Mouse (Mus musculus): ENCODE data around the gene Rps18. TPM values are rescaled to one million over a fixed set of nuclear protein-coding genes. Genes with fewer than 3 reads are reported as not detected.

The Rps18 gene
- total and polyA plus RNA-seq, 3 experiments: 286 to 1,183 TPM; not detected in 1

DNA sequence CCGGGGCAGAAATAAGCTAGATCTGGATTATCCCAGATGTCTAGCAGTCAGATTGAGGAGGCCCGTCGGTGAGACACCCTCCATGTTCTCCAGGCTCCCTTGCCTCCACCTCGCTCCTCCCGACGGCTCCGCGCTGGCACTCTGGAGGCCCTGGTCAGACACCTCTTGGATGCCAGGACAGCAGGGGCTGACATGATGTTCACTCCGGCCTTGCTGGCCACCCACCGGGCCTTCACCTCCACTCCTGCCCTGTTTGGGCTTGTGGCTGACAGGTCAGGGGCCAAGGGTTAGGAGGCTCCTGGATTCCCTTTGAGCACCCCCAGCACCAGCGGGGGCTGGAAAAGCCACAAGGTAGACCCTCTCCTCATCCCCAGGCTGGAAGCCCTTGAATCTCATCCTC lies 23.9 kb downstream of the Rps18 start:
- no peak overlapping the region for H3K9ac ChIP-seq (ENCODE audit: control insufficient read depth, low read depth, low read length, poor library complexity, severe bottlenecking)
- H3K27me3 ChIP-seq (ENCODE audit: control insufficient read depth in 1 of 2, insufficient read depth in 2 of 2, low read length in 2 of 2): no peaks in the 10 kb centered on the region
- peaks cover 24% of the 10 kb centered on the region for H3K79me2 ChIP-seq (ENCODE audit: control insufficient read depth, insufficient read depth, low read length, poor library complexity)
- TF ChIP-seq NELFE (IDR thresholded peaks at IDR 0.05; ENCODE audit: low read depth, low read length) (no peak), ZKSCAN1 (IDR thresholded peaks at IDR 0.05; ENCODE audit: low read depth, low read length) (no peak), UBTF (IDR thresholded peaks at IDR 0.05; ENCODE audit: borderline replicate concordance, insufficient read depth, low read depth, low read length) (no peak), SIN3A (IDR thresholded peaks at IDR 0.05; ENCODE audit: low read length) (no peak), MYC (IDR thresholded peaks at IDR 0.05; ENCODE audit: low read depth, low read length) (no peak), GABPA (IDR thresholded peaks at IDR 0.05; ENCODE audit: low read depth, low read length) (no peak), BHLHE40 (IDR thresholded peaks at IDR 0.05; ENCODE audit: borderline replicate concordance, low read depth, low read length) (no peak), MAX (IDR thresholded peaks at IDR 0.05; ENCODE audit: low read length) (no peak), NRF1 (IDR thresholded peaks at IDR 0.05; ENCODE audit: insufficient read depth, low read depth, low read length, poor library complexity, severe bottlenecking) (no peak), EP300 (IDR thresholded peaks at IDR 0.05; ENCODE audit: low read depth in 1 of 2, low read length in 2 of 2) (no peak), ETS1 (IDR thresholded peaks at IDR 0.05; ENCODE audit: low read depth, low read length) (no peak), CHD1 (IDR thresholded peaks at IDR 0.05; ENCODE audit: low read depth, low read length) (no peak), POLR2A (IDR thresholded peaks at IDR 0.05; ENCODE audit: control insufficient read depth in 1 of 2, insufficient read depth in 1 of 2, low read depth in 1 of 2, low read length in 2 of 2, poor library complexity in 1 of 2) (no peak), ZNF384 (IDR thresholded peaks at IDR 0.05; ENCODE audit: low read depth, low read length) (no peak)
- H3K4me1 ChIP-seq (ENCODE audit: control insufficient read depth in 1 of 2, insufficient read depth in 2 of 2, low read length in 2 of 2): peaks cover 0 to 7% of the 10 kb centered on the region in 2 experiments; a peak in 2 of 4 replicates
- H3K36me3 ChIP-seq (ENCODE audit: control insufficient read depth in 1 of 2, insufficient read depth in 2 of 2, low read length in 2 of 2): peaks cover 0 to 3% of the 10 kb centered on the region in 2 experiments; a peak in 2 of 4 replicates
- H3K27ac ChIP-seq (ENCODE audit: control insufficient read depth, low read depth, low read length): no peak overlapping the region
- no peaks in the 10 kb centered on the region for H3K9me3 ChIP-seq (replicated peaks; ENCODE audit: insufficient read depth, low read length)
- no peak for DNase-seq (ENCODE audit: low read depth, low spot score)
- H3K4me3 ChIP-seq (ENCODE audit: control insufficient read depth in 1 of 2, insufficient read depth in 1 of 2, low read depth in 2 of 2, low read length in 2 of 2): no peak overlapping the region

DNA sequence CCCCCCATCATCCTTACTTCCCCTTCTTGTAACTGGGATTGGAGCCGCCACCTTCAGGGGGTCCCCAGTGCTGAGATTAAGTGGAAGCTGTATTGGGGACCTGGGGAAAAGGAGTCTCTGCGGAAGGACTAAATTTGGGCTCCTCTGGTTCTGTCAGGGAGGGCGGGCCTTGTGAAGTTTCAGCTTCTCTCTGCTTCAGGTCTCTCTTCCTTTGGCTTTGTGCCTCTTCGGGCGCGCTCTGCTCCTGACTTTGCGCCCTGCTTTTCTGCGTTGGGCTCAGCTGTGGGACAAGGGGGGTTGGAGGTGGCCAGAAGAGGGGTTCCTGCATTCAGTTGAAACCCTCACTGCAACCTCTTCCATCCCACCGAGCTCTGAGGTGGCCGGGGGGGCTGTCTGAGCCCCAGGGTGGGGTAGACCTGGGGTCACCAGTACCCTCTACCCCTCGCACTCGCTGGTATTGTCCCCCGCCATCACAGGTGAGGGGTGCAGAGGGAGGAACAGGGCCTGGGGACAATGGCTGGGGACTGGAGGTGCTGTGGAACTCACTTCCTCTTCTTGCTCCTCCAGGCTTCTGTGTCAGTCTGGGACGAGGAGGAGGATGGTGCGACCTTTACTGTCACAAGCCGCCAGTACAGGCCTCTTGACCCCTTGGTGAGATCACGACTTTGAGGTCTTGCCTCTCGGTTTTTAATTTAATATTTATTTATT lies 24.5 kb downstream of the Rps18 start:
- TF ChIP-seq POLR2AphosphoS2 (IDR thresholded peaks at IDR 0.05; ENCODE audit: low read length) (no peak), KAT2A (conservative IDR thresholded peaks at IDR 0.05; ENCODE audit: low read depth, low read length) (no peak), BHLHE40 (IDR thresholded peaks at IDR 0.05; ENCODE audit: borderline replicate concordance, low read depth, low read length) (no peak), MAZ (IDR thresholded peaks at IDR 0.05; ENCODE audit: low read depth, low read length) (0 out of 2 replicates have a peak, but pooled peaks have one; percentile 34), TCF12 (IDR thresholded peaks at IDR 0.05; ENCODE audit: low read depth, low read length) (no peak), ZNF384 (IDR thresholded peaks at IDR 0.05; ENCODE audit: low read depth, low read length) (no peak)
- DNase-seq (ENCODE audit: low read depth, low spot score): peak; percentile 46
- Histone ChIP-seq H3K79me2 (ENCODE audit: control insufficient read depth, insufficient read depth, low read length, poor library complexity) (peaks cover 24% of the 10 kb centered on the region), H3K36me3 (ENCODE audit: control insufficient read depth in 1 of 2, insufficient read depth in 2 of 2, low read length in 2 of 2) (peaks cover 0 to 3% of the 10 kb centered on the region in 2 experiments; a peak in 2 of 4 replicates), H3K4me3 (ENCODE audit: control insufficient read depth in 1 of 2, insufficient read depth in 1 of 2, low read depth in 2 of 2, low read length in 2 of 2) (no peak overlapping the region), H3K9ac (ENCODE audit: control insufficient read depth, low read depth, low read length, poor library complexity, severe bottlenecking) (no peak overlapping the region), H3K27ac (ENCODE audit: control insufficient read depth, low read depth, low read length) (no peak overlapping the region), H3K4me1 (ENCODE audit: control insufficient read depth in 1 of 2, insufficient read depth in 2 of 2, low read length in 2 of 2) (peaks cover 0 to 7% of the 10 kb centered on the region in 2 experiments; a peak in 2 of 4 replicates), H3K9me3 (replicated peaks; ENCODE audit: insufficient read depth, low read length) (no peaks in the 10 kb centered on the region), H3K27me3 (ENCODE audit: control insufficient read depth in 1 of 2, insufficient read depth in 2 of 2, low read length in 2 of 2) (no peaks in the 10 kb centered on the region)

Measured in MEL (cell line).